Mouse (Mus musculus) 416B (cell line): ENCODE results near the gene N4bp2.
A peak's percentile ranks its signal among the peaks of the same experiment; 100 is the strongest.
"Not testable (repeated sequence)": the region's sequence is repeated elsewhere in the genome, so short reads cannot be mapped to it uniquely, and the experiment has no call there.

Experiments
- DNase-seq: peaks from one replicate; pipeline ENCODE4 v3.0.0; 2011; ENCODE audit warnings: low read depth

N4bp2 gene

DNA sequence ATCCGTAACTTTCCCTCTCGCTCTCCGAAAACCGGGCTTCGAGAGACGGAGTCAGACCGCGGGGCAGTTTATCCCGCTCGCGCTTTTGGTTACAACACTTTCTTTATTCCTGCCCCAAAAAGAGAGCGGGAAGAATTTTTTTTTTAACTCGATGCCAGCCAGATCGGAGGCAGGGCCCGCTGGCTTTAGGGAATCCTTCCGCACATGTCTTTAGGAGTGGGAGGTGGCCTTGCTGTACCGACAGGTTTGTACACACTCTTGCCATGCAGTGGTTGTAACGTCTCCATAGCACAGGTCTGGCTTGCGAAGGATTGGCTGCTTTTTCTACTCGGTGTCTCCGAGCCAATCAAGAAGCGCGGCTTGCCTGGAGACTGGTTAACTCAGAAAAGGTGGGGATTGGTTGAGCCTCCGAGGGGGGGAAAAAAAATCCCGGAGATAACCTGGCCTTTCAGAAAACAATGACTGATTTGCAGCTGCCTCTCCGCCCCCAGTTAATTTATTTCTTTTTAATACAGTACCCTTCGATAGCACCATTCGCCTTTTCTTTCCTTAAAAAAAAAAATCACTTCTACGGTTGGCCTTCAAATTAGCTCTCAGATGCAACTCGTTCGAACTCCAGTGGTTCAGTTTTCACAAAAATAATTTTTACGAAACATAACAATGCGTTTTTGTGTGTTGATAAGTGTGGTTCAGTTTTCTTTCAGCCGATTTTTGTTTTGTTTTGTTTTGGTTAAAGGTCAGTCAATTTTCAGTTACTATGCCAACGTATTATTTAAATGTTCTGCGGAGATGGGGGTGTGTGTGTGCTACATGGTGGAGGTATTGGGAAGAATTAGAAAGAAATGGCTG, 1.7 kb downstream of the N4bp2 start:
- DNase-seq = peak; percentile 99

DNA sequence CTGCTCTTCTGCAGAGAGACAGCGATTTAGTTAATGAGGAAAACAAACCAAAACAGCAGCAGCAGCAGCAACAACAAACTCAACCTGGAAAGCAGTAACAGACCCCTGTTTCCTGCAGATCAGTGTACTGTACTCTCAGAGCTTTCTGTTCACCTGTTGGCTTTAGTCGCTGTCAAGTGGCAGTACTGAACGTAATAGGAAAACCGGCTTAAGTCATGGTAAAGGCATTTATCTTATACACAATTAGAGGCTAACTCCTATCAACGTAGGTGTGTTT, 2.3 kb downstream of the N4bp2 start:
- no peak for DNase-seq

DNA sequence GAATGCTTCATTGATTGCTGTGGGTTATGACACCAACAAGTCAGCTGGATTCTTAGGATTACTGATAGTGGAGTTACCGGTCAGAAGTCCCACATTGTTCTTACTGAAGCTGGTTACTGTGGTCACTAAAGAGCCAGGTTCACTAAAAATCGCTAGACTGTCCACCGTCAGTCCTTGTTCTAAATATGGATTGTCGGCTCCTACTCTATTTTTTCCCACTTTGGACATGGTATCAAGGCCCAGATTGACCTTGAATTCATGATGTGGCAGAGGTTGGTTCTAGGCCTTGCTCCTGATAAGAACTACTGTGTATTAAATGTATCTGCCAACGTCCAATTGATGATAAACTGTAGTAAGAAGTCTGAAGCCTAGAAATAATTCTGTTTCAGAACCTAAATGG, 4.7 kb downstream of the N4bp2 start:
- no peak for DNase-seq

DNA sequence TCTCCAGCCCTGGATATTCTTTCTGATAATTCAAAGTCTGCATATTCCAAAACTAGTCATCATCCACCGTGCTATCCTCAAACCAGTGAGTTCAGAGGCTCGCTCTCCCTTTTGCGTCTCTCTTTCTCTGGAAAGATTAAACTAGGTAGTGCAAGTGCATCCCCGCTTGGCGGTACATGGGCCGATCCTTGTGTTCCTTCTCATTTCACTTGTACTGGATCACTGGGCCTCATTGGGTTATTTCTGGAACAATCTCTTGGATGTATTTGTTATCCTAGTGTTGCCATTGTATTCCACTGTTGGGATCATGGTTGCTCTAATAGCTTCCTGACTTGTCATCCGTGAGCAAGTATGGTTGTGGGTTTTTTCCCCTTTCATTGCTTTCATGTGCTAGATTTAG, 6.7 kb downstream of the N4bp2 start:
- DNase-seq = no peak

DNA sequence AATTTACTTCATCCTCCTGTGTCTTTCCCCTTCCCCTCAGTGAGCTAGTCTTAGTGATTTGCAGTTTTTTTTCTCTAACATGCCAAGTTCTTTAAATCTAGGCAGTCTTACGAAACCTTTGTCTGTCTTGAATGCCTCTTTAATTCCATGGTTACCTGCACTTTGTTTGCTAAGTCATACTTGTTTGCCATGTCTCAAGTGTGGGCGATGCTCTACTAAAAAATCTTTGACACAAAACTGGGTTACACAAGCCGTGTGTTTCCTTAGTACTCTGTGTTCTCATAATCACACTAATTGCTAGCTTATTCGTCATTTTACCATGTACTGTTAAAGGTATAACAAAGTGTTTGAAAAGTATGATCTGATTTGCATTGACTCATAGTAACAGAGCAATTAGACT, 7.2 kb downstream of the N4bp2 start:
- peak; percentile 41 for DNase-seq

DNA sequence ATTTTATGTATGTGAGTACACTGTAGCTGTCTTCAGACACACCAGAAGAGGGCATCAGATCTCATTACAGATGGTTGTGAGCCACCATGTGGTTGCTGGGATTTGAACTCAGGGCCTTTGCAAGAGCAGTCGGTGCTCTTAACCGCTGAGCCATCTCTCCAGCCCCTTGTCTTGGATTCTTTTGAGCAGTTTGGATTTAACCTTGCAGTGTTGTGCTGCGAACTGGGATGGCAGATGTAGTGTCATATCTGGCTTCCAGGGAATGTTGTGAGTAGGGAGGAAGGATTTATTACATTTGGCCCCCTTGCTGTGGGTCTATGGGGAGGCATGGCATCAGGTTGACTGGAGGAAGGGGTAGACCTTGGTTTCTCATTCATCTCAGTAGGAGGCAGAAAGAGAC, 10.6 kb downstream of the N4bp2 start:
- not testable (repeated sequence) for DNase-seq

DNA sequence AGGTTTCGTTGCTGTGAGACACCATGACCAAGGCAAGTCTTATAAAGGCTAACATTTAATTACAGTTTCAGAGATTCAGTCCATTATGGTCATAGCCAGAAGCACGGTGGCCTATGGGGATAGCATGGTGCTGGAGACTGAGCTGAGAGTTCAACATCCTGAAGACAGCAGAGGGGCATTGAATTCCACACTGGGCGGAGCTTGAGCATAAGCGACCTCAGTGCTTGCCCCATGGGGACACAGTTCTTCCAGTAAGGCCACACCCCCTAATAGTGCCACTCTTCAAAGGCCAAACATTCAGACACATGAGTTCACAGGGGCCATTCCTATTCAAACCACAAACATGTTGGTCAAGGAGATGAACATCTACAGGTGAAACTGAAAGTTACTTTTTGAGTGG, 12.8 kb downstream of the N4bp2 start:
- peak; percentile 28 for DNase-seq

DNA sequence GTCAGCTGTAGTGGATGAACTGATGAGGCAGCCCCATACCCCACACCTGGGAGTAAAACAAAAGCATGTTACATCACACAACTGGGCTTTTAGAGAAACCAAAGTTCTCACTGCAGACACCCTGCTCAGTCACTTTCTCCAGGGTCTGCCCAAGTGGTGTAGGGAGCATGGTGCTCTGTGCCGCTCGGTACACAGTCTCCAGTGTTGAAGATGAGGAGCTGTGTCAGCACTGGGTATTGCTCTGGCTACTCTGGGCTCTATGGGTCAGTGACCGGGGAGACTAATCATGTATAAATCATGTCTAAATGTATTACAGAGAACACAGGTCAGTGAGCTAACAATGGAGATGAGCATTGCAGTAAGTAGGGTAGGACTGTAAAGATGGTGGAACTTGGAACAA, 13.6 kb downstream of the N4bp2 start:
- DNase-seq = no peak

DNA sequence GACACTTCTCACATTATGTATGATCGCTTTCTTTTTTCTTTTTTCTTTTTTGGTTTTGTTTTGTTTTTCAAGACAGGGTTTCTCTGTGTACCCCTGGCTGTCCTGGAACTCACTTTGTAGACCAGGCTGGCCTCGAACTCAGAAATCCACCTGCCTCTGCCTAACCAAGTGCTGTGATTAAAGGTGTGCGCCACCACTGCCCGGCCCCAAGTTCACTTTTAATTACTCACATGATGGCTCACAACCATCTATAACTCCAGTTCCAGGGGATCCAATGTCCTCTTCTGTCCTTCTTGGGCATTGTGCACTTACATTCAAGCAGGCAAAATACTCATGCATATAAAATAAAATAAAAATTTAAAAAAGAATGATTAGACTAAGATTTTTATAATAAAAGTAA, 15.7 kb downstream of the N4bp2 start:
- not testable (repeated sequence) for DNase-seq

DNA sequence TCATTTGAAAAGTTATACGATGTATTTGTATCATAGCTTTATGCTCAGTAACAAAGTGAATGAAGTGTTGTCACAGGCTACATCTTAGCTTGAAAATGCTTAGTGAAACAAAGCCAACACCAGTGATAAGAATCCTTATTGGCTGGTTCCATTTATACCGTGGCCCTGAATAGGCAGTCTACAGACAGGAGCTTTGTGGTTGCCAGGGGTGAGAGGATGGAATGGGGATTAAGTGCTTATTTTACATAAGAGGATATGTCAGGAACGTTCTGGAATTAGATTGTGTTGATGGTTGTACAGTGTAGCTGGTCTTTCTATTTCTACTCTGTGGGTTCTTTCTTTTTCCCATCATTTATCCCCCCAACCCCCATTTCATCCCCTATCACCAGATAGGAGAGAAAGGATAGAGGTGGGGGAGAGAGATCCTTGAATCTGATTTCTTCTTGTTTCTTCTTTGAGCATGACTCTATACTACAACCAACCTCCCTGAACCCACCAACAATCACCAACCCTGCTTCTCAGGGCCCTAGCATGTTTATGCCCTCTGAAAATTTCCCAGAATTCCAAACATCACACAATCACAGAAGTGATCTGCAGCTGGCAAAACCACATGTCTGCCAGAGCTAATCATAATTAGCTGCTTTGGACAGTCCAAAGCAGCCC, 16.2 kb downstream of the N4bp2 start:
- no peak for DNase-seq

DNA sequence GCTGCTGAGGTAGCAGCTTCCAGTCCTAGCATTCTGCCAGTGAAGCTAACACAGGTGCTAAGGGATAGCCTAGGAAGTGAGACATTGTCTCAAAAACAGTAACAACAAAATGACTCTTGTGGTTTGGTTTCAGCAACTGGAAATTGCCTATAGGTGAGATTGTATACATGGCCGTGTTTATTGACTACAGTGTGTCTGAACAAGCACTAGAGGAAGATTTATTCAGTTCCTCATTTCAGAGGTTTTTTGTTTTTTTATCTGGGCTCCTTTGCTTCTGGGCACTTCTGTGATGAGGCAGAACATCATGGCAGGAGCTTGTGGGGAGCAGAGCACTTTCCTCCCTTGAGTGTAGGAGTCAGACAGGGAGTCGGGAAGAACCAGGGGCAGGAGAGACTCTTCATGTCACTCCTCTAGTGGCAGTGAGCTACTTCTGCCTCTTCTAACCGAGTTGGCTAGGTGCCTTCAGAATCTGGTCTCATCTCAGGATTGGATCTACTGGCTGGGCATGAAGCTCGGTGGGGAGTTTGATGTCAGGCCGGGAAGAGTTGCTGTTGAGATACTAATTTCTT, 17.9 kb downstream of the N4bp2 start:
- DNase-seq = no peak

DNA sequence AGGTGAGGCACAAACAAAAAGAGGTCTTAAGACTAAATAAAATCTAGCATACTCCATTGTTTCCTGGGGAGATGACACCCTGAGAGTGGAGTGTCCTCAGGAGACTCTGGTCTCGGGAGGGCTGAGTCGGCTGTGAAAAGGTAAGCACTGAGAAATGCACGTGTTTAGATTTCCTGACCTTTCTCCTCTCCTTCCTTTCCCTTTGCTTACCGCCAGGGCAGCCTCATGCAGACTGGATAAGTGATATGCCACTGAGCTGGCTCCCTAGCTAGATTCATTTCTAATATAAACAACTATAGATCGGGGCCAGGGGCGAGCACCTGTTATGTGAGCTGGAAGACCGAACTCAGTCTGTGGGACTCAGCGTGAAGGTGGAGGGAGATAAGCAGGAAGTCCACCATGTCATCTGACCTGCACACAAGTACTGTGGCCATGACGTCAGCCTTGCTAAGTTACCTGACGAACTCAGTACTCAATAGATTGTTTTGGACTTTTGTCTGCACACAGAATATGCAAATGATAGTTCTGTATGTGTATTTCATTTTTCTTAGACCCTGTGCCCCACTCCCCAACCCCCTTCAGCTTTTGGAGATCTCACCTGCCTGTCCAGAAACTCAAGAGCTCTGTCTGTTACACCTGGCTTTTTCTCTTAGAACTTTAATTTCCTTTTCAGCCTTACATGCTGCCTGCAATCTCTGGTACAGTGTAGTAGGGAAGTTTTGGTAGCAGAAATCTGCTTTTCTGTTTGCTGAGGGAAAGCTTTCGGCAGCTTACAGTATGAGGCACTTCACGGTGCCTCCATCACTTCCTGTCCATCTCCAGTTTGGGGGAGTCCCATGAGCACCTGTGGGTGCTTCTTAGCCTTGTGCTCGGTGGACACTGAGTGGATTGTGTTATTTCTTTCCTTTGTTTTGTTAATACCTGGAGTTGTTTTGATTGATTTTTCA, 18.7 kb downstream of the N4bp2 start:
- DNase-seq = no peak

DNA sequence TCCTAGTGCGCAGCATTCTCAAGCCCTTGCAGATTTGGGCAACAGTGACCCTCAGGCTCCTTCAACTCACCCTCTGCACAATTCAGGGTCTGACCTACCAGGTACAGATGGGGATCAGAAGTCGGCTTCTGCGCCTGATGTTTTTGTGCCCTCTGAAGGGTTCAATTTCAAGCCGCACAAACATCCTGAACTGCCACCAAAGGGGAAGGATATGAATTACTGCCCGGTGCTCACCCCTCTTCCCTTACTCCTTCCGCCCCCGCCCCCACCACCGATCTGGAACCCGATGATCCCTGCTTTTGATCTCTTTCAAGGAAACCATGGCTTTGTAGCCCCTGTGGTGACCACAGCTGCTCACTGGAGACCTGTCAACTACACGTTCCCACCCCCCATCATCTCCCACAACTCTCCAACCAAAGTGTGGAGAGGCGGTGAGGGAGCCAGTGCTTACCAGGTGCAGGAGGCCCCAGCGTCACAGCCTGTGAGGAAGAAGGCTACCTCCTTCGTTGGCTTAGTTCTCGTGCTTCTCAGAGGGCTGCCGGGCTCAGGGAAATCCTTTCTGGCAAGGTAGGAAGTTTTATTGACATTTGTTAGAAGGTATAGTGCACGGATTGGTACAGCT, 27.4 kb downstream of the N4bp2 start:
- DNase-seq = no peak

DNA sequence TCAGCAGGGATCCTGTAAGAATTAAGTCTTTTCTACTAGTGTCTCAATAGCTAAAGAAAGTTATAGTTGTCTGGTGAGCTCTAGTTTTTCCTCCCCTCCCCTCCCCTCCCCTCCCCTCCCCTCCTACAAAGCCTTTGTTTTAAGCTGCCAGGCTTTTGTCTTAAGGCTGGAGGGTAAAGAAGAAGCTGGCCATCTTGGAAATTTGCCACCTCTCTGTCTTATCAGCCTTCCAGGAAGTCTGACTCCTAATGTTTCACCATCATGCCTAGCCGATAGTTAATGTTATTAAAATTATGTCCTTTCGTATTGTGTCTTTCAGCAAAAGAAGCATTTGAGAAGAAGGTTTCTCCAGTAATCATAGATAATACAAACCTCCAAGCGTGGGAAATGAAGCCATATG, 30.9 kb downstream of the N4bp2 start:
- peak; percentile 75 for DNase-seq

DNA sequence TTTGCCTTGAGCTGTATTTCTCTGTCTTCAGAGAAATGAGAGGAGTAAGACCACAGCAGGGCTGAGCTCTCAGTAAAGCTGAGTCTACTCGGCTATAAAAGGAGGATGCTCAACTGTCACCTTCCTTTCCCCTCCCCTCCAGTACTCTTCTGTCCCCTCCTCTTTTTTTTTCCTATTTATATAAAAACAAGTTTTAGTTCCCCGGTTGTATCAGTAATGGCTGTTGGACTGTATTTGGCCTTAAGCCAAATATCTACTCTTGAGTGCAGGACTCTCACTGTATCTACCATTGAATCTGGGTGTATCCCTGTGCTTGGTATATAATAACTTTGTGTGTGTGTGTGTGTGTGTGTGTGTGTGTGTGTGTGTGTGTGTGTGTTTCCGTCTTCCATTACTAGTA, 31.4 kb downstream of the N4bp2 start:
- DNase-seq = no peak

DNA sequence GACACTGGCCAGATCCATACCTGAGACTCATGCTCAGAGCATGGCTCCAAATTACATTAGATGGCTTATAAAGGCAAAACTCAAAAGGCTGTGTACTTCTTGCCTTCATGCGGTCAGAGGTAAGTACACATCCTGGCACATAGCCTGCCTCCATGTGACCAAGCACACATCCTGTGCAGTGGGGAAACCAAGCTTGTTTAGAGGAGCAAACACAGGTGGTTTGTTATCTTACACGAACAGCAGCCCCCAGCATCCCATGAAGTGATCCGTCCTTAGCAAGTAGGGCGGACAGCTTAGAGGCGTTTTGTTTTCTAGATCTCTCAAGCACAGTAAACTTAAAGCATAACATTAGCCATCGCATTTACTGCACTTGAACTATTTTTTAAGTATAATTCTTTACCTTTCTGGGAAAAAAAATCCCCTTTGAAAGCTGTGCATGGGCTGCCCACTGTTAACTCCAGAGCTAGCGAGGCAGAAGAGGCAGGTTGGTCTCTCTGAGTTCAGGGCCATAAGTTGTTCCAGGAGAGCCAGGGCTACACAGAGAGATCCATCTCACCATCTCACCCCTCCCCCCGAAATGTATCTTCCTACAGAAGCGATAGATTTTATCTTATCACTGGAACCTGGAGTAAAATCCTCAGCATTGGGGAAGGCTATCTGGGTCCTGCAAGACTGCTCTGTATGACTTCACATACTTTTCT, 32.1 kb downstream of the N4bp2 start:
- DNase-seq = peak; percentile 36

DNA sequence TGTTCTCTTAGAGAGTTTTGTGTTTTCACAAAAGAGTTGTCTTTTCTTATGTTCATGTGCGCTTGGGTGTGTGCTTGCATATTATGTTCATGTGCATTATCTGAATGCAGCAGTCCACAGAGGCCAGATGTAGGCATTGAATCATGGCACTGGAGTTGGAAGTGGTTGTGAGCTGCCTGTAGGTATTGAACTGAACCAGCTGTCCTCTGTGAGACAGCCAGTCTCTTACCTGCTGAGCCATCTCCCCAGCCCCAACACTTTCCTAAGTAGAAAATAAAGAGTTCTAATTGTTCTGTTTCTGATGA, 32.6 kb downstream of the N4bp2 start:
- no peak for DNase-seq

DNA sequence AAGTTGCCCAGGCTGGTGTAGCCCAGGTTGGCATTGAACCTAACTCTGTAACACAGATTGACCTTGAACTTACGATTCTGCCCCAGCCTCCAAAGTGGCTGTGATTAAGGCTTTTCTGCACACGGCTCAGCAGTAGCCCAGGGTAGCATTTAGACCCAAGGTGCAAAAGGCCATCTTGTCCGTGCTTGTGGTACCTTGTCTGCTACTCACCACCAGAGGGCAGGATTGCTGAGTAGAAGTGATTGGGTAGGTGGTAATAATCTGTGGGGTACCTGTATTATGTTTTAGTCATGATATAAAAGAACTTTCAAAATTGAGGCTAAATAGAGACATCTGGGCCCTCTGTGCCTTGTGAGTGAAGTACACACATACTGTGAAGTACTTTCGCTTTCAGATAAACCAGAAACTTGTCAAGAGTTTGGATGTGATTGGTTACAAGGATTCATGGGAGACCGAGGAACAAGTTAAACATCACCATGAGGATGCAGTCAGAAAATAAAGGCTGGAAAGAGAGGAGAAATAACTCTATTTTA, 60.3 kb downstream of the N4bp2 start:
- DNase-seq = peak; percentile 75

DNA sequence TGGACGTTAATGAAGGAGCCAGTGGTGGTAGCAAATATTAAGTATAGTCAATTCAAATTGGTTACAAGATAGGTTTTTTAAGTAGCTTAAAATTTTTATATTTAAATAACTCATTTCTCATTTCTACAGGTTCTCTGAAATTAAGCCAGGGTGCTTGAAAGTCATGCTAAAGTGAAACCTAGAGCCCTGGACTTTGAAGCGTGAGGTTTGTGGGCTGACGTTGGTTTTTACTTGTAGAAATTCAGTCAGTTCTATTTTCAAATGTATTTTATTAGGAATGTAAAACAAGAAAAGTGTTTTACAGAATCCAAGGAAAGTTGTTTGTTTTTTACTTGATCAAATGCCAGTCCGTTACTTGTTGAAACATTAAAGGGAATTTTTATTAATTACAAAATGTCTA, 63.2 kb downstream of the N4bp2 start:
- no peak for DNase-seq

DNA sequence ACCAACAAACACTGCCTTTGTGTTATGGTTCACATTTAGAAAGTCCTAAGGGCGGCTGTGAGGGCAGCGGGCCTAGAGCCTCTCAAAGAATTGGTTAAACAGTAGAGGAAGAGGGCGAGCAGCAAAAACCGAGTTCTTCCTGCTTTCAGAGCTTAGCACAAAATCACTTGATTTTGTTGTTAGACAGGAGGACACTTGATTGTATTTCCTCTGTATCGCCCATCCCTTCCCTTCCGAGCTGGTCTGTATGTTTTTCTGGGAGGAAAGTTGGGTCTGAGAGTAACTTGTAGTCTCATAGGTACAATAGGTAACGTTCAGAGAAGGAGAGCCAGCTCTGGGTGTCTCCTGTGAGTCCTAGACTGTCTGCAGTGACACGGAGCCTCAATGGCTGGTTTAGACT, 63.8 kb downstream of the N4bp2 start:
- no peak for DNase-seq

DNA sequence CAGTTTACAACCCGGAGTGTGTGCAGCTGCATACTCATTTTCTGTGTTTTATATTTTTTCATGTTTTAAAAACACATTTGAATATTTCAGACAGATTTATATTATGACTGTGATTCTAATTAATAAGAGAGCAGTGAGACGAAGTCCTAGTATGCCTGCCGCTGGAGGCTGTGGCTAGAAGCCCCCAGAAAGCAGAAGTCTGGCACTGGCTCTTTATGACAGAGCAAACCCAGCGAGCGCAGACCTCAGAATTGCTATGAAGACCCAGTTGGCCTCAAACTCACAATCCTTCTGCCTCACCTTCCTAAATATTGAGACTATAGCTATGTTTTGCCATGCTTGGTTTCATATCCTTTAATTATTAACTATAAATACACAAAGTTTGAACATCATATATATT, 64.9 kb downstream of the N4bp2 start:
- no peak for DNase-seq
